Mouse (Mus musculus) kidney, postnatal 14 days (tissue): Measurements from ENCODE around the gene Gm20741.
A peak's percentile ranks its signal among the peaks of the same experiment; 100 is the strongest.

Experiments
- DNase-seq: peaks from one replicate; pipeline ENCODE4 v3.0.0; 2022; ENCODE audit warnings: mixed read lengths

Gene Gm20741

GRCm38 (mm10) chr16:88811827-88812226, at the start of gene Gm20741:
Gm20741 (minus strand) TSS chr16:88812220.
- DNase-seq, result no peak

GRCm38 (mm10) chr16:88851450-88851849, 39.4 kb upstream of the Gm20741 start:
- DNase-seq, result peak; percentile 23

- DNase-seq, result no peak
Measured at GRCm38 (mm10) chr16:88848558-88848957, 36.5 kb upstream of the Gm20741 start.

GRCm38 (mm10) chr16:88847363-88847762, 35.3 kb upstream of the Gm20741 start:
- DNase-seq, result peak; percentile 3

GRCm38 (mm10) chr16:88826978-88827377, 15.0 kb upstream of the Gm20741 start:
- no peak for DNase-seq

GRCm38 (mm10) chr16:88826095-88826652, 14.2 kb upstream of the Gm20741 start, which contains the start of gene Krtap14:
Krtap14 (minus strand) TSS chr16:88826145.
- no peak for DNase-seq

GRCm38 (mm10) chr16:88823736-88824135, 11.7 kb upstream of the Gm20741 start:
- peak; percentile 34 for DNase-seq

- no peak for DNase-seq
Measured at GRCm38 (mm10) chr16:88820066-88820465, 8.0 kb upstream of the Gm20741 start, which contains the start of gene Krtap15. Krtap15 (plus strand) TSS chr16:88820215.

- no peak for DNase-seq
Measured at GRCm38 (mm10) chr16:88786786-88787185, 25.2 kb downstream of the Gm20741 start.

- no peak for DNase-seq
Measured at GRCm38 (mm10) chr16:88777596-88777995, 34.4 kb downstream of the Gm20741 start, which contains the start of gene Gm5965. Gm5965 (plus strand) TSS chr16:88777896.

GRCm38 (mm10) chr16:88774106-88774505, 37.9 kb downstream of the Gm20741 start, which contains the start of gene 2310057N15Rik:
2310057N15Rik (minus strand) TSS chr16:88774206.
- no peak for DNase-seq
